Mouse (Mus musculus): ENCODE measurements around the gene Eif2ak4. TPM values are rescaled to one million over a fixed set of nuclear protein-coding genes. Genes with fewer than 3 reads are reported as not detected.
A peak's percentile ranks its signal among the peaks of the same experiment; 100 is the strongest.

The Eif2ak4 gene
- 13.0 and 17.2 TPM in 2 replicates for polyA plus RNA-seq (2014; fragmentation: Nextera tagmentation; extraction: Ambion mirVana)

DNA sequence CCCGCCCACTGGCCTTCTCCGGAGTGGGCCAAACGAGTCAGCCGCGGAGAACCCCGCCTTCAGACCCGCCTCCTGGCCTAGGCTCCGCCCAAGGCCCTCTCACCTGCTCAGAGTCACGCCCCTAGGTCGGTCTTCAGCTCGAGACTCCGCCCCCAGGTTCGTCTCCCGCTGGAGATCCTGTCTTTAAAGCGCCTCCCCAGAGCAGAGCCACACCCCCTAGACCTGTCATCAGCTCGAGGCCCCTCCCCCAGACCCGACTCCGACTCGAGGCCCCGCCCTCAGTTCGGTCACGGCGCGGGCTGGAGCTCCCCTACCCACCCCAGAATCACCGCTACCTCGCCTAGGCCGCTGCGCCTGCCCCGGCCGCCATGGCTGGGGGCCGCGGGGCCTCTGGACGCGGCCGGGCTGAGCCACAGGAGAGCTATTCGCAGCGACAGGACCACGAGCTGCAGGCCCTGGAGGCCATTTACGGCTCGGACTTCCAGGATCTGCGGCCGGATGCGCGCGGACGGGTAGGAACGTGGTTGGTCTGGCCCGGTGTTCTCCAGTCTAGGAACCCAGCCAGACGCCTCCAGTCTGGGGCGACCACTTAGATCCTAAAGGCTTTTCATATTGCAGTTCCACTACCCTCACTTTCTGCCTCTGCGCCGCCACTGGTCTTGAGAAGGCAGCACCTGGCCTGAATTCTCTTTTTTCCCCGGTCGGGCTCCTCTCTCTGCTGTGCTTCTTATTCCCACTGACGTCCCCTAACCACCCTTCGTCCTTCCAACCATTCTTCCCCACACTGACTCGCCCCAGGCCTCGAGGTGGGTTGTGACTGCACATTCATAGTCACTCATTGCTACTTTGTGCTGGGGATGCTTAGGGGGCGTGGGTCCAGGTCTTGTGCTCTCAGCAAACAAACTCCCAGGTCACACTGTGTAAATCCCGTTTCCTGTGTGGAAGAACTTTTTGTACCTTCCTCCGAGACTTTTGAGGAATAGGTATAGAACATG, at the start of gene Eif2ak4:
Gene Eif2ak4, plus strand, starts transcription at position 278 of the 995 bp plus-strand sequence.
- WGBS, result under 1% methylated on average over 61 of the region's 61 CpGs
- ATAC-seq (ENCODE audit: insufficient number of reproducible peaks, low FRiP score, low TSS enrichment, low read depth), result peak; percentile 98
- H3K4me2 ChIP-seq (ENCODE audit: low read depth, severe bottlenecking), result peak within 1 kb of the TSS; percentile 72
- peak; percentile 98 for DNase-seq (ENCODE audit: low spot score)
- peak within 1 kb of the TSS; percentile 84 for H3K9ac ChIP-seq (ENCODE audit: low read length)
- peak within 1 kb of the TSS; percentile 76 for H3K4me3 ChIP-seq (ENCODE audit: low read depth, low read length)
- H3K27me3 ChIP-seq (ENCODE audit: control insufficient read depth, insufficient read depth, low read length), result no peaks in the 10 kb centered on the region
- H3K27ac ChIP-seq (replicated peaks; ENCODE audit: low read depth, low read length), result peak within 1 kb of the TSS; percentile 85
- H3K36me3 ChIP-seq (ENCODE audit: control insufficient read depth, insufficient read depth, low read length), result no peaks in the 10 kb centered on the region
- no peaks in the 10 kb centered on the region for H3K9me3 ChIP-seq (ENCODE audit: control insufficient read depth, low read length)
- 0 out of 2 replicates have a peak, but pooled peaks cover 4% of the 10 kb centered on the region for H3K4me1 ChIP-seq (ENCODE audit: control insufficient read depth, insufficient read depth, low read length)

GRCm38 (mm10) chr2:118341295-118341694, 47.1 kb upstream of the Eif2ak4 start:
- Histone ChIP-seq H3K9me3 (ENCODE audit: control insufficient read depth, low read length) (no peaks in the 10 kb centered on the region), H3K27me3 (ENCODE audit: control insufficient read depth, insufficient read depth, low read length) (no peaks in the 10 kb centered on the region), H3K36me3 (ENCODE audit: control insufficient read depth, insufficient read depth, low read length) (no peaks in the 10 kb centered on the region), H3K4me2 (ENCODE audit: low read depth, severe bottlenecking) (no peak overlapping the region), H3K4me3 (ENCODE audit: low read depth, low read length) (no peak overlapping the region), H3K9ac (ENCODE audit: low read length) (no peak overlapping the region), H3K4me1 (ENCODE audit: control insufficient read depth, insufficient read depth, low read length) (no peaks in the 10 kb centered on the region), H3K27ac (replicated peaks; ENCODE audit: low read depth, low read length) (no peak overlapping the region)
- ATAC-seq (ENCODE audit: insufficient number of reproducible peaks, low FRiP score, low TSS enrichment, low read depth), result no peak
- DNase-seq (ENCODE audit: low spot score), result no peak
- 87% methylated on average over 7 of the region's 7 CpGs for WGBS

DNA sequence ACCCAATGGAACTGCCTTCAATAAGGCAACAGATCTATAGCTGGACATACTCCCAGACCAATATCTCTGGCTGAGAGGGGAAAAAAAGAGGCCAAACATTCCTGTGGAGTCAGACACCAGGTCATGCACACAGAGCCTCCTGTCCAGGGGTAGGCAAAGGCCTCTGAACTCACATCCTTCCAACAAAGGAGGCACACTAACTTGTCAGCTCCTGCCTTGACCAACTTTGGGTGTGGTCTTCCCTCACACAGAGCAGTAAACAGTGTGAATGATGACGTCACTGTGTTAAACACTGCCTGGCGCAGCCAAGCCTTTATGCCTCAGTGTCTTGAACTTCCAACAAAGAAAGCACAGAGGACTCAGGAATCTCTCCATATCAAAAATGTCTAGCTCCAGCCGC, 44.5 kb upstream of the Eif2ak4 start:
- Histone ChIP-seq H3K9me3 (ENCODE audit: control insufficient read depth, low read length) (no peaks in the 10 kb centered on the region), H3K4me2 (ENCODE audit: low read depth, severe bottlenecking) (no peak overlapping the region), H3K9ac (ENCODE audit: low read length) (no peak overlapping the region), H3K27ac (replicated peaks; ENCODE audit: low read depth, low read length) (no peak overlapping the region), H3K27me3 (ENCODE audit: control insufficient read depth, insufficient read depth, low read length) (no peaks in the 10 kb centered on the region), H3K36me3 (ENCODE audit: control insufficient read depth, insufficient read depth, low read length) (no peaks in the 10 kb centered on the region), H3K4me3 (ENCODE audit: low read depth, low read length) (no peak overlapping the region), H3K4me1 (ENCODE audit: control insufficient read depth, insufficient read depth, low read length) (no peaks in the 10 kb centered on the region)
- DNase-seq (ENCODE audit: low spot score), result no peak
- WGBS, result 75% methylated on average over 3 of the region's 3 CpGs
- ATAC-seq (ENCODE audit: insufficient number of reproducible peaks, low FRiP score, low TSS enrichment, low read depth), result no peak

GRCm38 (mm10) chr2:118345535-118345934, 42.9 kb upstream of the Eif2ak4 start:
- Histone ChIP-seq H3K27me3 (ENCODE audit: control insufficient read depth, insufficient read depth, low read length) (no peaks in the 10 kb centered on the region), H3K27ac (replicated peaks; ENCODE audit: low read depth, low read length) (no peak overlapping the region), H3K9me3 (ENCODE audit: control insufficient read depth, low read length) (no peaks in the 10 kb centered on the region), H3K9ac (ENCODE audit: low read length) (no peak overlapping the region), H3K4me2 (ENCODE audit: low read depth, severe bottlenecking) (no peak overlapping the region), H3K4me3 (ENCODE audit: low read depth, low read length) (no peak overlapping the region), H3K36me3 (ENCODE audit: control insufficient read depth, insufficient read depth, low read length) (no peaks in the 10 kb centered on the region), H3K4me1 (ENCODE audit: control insufficient read depth, insufficient read depth, low read length) (no peaks in the 10 kb centered on the region)
- DNase-seq (ENCODE audit: low spot score), result no peak
- ATAC-seq (ENCODE audit: insufficient number of reproducible peaks, low FRiP score, low TSS enrichment, low read depth), result no peak
- 35% methylated on average over 1 of the region's 1 CpGs for WGBS

GRCm38 (mm10) chr2:118353498-118353897, 34.9 kb upstream of the Eif2ak4 start:
- WGBS, result 76% methylated on average over 4 of the region's 4 CpGs
- ATAC-seq (ENCODE audit: insufficient number of reproducible peaks, low FRiP score, low TSS enrichment, low read depth) (no peak), DNase-seq (ENCODE audit: low spot score) (no peak)
- no peaks in the 10 kb centered on the region for H3K36me3 ChIP-seq (ENCODE audit: control insufficient read depth, insufficient read depth, low read length)
- no peak overlapping the region for H3K9ac ChIP-seq (ENCODE audit: low read length)
- H3K9me3 ChIP-seq (ENCODE audit: control insufficient read depth, low read length), result no peaks in the 10 kb centered on the region
- no peaks in the 10 kb centered on the region for H3K4me1 ChIP-seq (ENCODE audit: control insufficient read depth, insufficient read depth, low read length)
- H3K27me3 ChIP-seq (ENCODE audit: control insufficient read depth, insufficient read depth, low read length), result no peaks in the 10 kb centered on the region
- H3K4me2 ChIP-seq (ENCODE audit: low read depth, severe bottlenecking), result no peak overlapping the region
- H3K4me3 ChIP-seq (ENCODE audit: low read depth, low read length), result no peak overlapping the region
- no peak overlapping the region for H3K27ac ChIP-seq (replicated peaks; ENCODE audit: low read depth, low read length)

- 87% methylated on average over 4 of the region's 4 CpGs for WGBS
- ATAC-seq (ENCODE audit: insufficient number of reproducible peaks, low FRiP score, low TSS enrichment, low read depth) (no peak), DNase-seq (ENCODE audit: low spot score) (no peak)
- H3K27ac ChIP-seq (replicated peaks; ENCODE audit: low read depth, low read length), result no peak overlapping the region
- H3K27me3 ChIP-seq (ENCODE audit: control insufficient read depth, insufficient read depth, low read length), result no peaks in the 10 kb centered on the region
- no peak overlapping the region for H3K4me2 ChIP-seq (ENCODE audit: low read depth, severe bottlenecking)
- H3K9me3 ChIP-seq (ENCODE audit: control insufficient read depth, low read length), result no peaks in the 10 kb centered on the region
- H3K4me3 ChIP-seq (ENCODE audit: low read depth, low read length), result no peak overlapping the region
- H3K36me3 ChIP-seq (ENCODE audit: control insufficient read depth, insufficient read depth, low read length), result no peaks in the 10 kb centered on the region
- no peak overlapping the region for H3K9ac ChIP-seq (ENCODE audit: low read length)
- no peaks in the 10 kb centered on the region for H3K4me1 ChIP-seq (ENCODE audit: control insufficient read depth, insufficient read depth, low read length)
Observed at GRCm38 (mm10) chr2:118353916-118354403, 34.5 kb upstream of the Eif2ak4 start.

DNA sequence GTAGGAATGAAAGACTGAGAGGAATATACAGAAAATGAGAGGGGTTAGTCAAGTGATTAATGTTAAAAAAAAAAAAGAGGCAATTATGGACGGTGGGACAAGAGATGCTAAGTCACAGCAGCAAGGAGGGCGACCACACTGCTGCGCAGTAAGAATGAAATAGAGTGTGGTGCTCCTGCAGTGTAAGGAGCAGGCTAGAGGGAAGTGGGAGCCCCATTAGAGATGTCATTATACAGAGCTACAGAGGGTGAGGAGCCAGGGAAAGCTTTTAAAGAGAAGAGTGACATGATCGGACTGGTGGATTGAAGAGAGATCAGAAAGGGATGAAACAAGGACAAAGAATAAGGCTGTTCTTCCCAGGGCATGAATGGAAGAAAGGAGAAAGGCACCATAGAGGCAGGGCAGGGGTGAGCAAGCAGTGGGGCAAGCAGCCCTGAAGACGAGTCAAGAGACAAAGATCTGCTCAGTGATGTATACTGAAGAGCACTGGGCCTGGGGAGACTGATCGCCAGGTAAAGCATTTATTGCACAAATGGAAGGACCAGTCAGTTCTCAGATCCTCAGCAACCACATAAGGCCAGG, 33.2 kb upstream of the Eif2ak4 start:
- no peaks in the 10 kb centered on the region for H3K36me3 ChIP-seq (ENCODE audit: control insufficient read depth, insufficient read depth, low read length)
- DNase-seq (ENCODE audit: low spot score) (no peak), ATAC-seq (ENCODE audit: insufficient number of reproducible peaks, low FRiP score, low TSS enrichment, low read depth) (no peak)
- no peaks in the 10 kb centered on the region for H3K9me3 ChIP-seq (ENCODE audit: control insufficient read depth, low read length)
- no peak overlapping the region for H3K4me3 ChIP-seq (ENCODE audit: low read depth, low read length)
- H3K9ac ChIP-seq (ENCODE audit: low read length), result no peak overlapping the region
- H3K27me3 ChIP-seq (ENCODE audit: control insufficient read depth, insufficient read depth, low read length), result no peaks in the 10 kb centered on the region
- H3K4me1 ChIP-seq (ENCODE audit: control insufficient read depth, insufficient read depth, low read length), result no peaks in the 10 kb centered on the region
- 82% methylated on average over 6 of the region's 6 CpGs for WGBS
- no peak overlapping the region for H3K4me2 ChIP-seq (ENCODE audit: low read depth, severe bottlenecking)
- no peak overlapping the region for H3K27ac ChIP-seq (replicated peaks; ENCODE audit: low read depth, low read length)

- peaks cover 14% of the 10 kb centered on the region for H3K27me3 ChIP-seq (ENCODE audit: control insufficient read depth, insufficient read depth, low read length)
- DNase-seq (ENCODE audit: low spot score) (no peak), ATAC-seq (ENCODE audit: insufficient number of reproducible peaks, low FRiP score, low TSS enrichment, low read depth) (no peak)
- H3K9me3 ChIP-seq (ENCODE audit: control insufficient read depth, low read length), result no peaks in the 10 kb centered on the region
- H3K9ac ChIP-seq (ENCODE audit: low read length), result no peak overlapping the region
- H3K4me1 ChIP-seq (ENCODE audit: control insufficient read depth, insufficient read depth, low read length), result peaks cover 10% of the 10 kb centered on the region
- H3K27ac ChIP-seq (replicated peaks; ENCODE audit: low read depth, low read length), result no peak overlapping the region
- no peak overlapping the region for H3K4me3 ChIP-seq (ENCODE audit: low read depth, low read length)
- no peaks in the 10 kb centered on the region for H3K36me3 ChIP-seq (ENCODE audit: control insufficient read depth, insufficient read depth, low read length)
- no peak overlapping the region for H3K4me2 ChIP-seq (ENCODE audit: low read depth, severe bottlenecking)
- WGBS, result 80% methylated on average over 1 of the region's 1 CpGs
Observed at GRCm38 (mm10) chr2:118371841-118372240, 16.6 kb upstream of the Eif2ak4 start.

All from limb, embryonic 11.5 days (tissue).